ENCODE assay signal across 9 mouse cellular contexts in genomic region chr8:72539234-72539633, GRCm38 (mm10). TPM values are rescaled to one million over a fixed set of nuclear protein-coding genes. Genes with fewer than 3 reads are reported as not detected.
DNase-seq lines count a peak whose midpoint lies in the region; ATAC-seq and TF ChIP-seq lines count a peak whose summit lies in the region.
"Had no signal": no experiment of that assay in that cellular context is flagged by ENCODE, and none has a peak within 500 bp of the region (broad histone marks: within the 10 kb centered on the region; RNA-seq: fewer than 3 reads in every experiment).

No protein-coding gene starts in this region.

- no peaks in the 10 kb centered on the region for H3K9me3 ChIP-seq in liver, embryonic 12.5 days (replicated peaks)
- no peaks in the 10 kb centered on the region for H3K9me3 ChIP-seq in CH12.LX (replicated peaks; ENCODE audit: low read length)
- H3K9me3 ChIP-seq in liver, postnatal 0 days (ENCODE audit: low read length): no peaks in the 10 kb centered on the region
- H3K9me3 ChIP-seq: hindbrain, embryonic 10.5 days had no signal

- peaks cover 21% of the 10 kb centered on the region for H3K36me3 ChIP-seq in liver, embryonic 12.5 days
- peaks cover 9 to 71% of the 10 kb centered on the region in 2 experiments for H3K36me3 ChIP-seq in CH12.LX (replicated peaks in 1 of 2; ENCODE audit: control insufficient read depth in 1 of 2, insufficient read depth in 1 of 2, low read length in 1 of 2)
- 0 out of 2 replicates have a peak, but pooled peaks cover 5% of the 10 kb centered on the region for H3K36me3 ChIP-seq in liver, postnatal 0 days (replicated peaks; ENCODE audit: insufficient read depth, low read length)

- peaks cover 30% of the 10 kb centered on the region for H3K4me1 ChIP-seq in liver, embryonic 12.5 days
- H3K4me1 ChIP-seq in CH12.LX (ENCODE audit: control insufficient read depth in 1 of 2, insufficient read depth in 2 of 2): peaks cover 0 to 20% of the 10 kb centered on the region in 2 experiments; a peak in 1 of 4 replicates
- peaks cover 3% of the 10 kb centered on the region; the same call in 1 of the 2 replicates for H3K4me1 ChIP-seq in liver, postnatal 0 days (ENCODE audit: insufficient read depth)
- H3K4me1 ChIP-seq: hindbrain, embryonic 10.5 days had no signal

- H3K4me2 ChIP-seq in liver, embryonic 12.5 days: no peak overlapping the region
- no peak overlapping the region for H3K4me2 ChIP-seq in CH12.LX (ENCODE audit: insufficient read depth, low read depth, poor library complexity, severe bottlenecking)
- no peak overlapping the region for H3K4me2 ChIP-seq in liver, postnatal 0 days (ENCODE audit: low read depth, low read length)

- no peak for TF ChIP-seq EP300 in CH12.LX (IDR thresholded peaks at IDR 0.05; ENCODE audit: low read length)
- TF ChIP-seq EP300 in liver, postnatal 0 days (IDR thresholded peaks at IDR 0.05; ENCODE audit: low read depth): no peak

- peak; percentile 26 for TF ChIP-seq RAD21 in CH12.LX (IDR thresholded peaks at IDR 0.05; ENCODE audit: low read depth, low read length)

- no peak overlapping the region for H3K4me3 ChIP-seq in liver, embryonic 12.5 days
- no peak overlapping the region for H3K4me3 ChIP-seq in CH12.LX (replicated peaks in 1 of 3; ENCODE audit: low read depth in 2 of 3, low read length in 2 of 3, poor library complexity in 1 of 3)
- H3K4me3 ChIP-seq in liver, postnatal 0 days (ENCODE audit: low read depth, low read length): no peak overlapping the region
- H3K4me3 ChIP-seq: hindbrain, embryonic 10.5 days had no signal

- in situ Hi-C loops in CH12.LX (cut with MboI; ENCODE audit: low pct_ligation_motif_present, low pct_unique_long_range_greater_than_20kb, low sequenced_read_pairs): no loop called here

- H3K9ac ChIP-seq in liver, embryonic 12.5 days: no peak overlapping the region
- no peak overlapping the region for H3K9ac ChIP-seq in CH12.LX (ENCODE audit: insufficient read depth, low read depth)
- no peak overlapping the region for H3K9ac ChIP-seq in liver, postnatal 0 days (replicated peaks)

- TF ChIP-seq CTCF in CH12.LX (conservative IDR thresholded peaks at IDR 0.05 in 1 of 2, IDR thresholded peaks at IDR 0.05 in 1 of 2; ENCODE audit: low read depth in 2 of 2, low read length in 2 of 2): peak in 1 of 2 experiments; percentile 33; a peak in 2 of 4 replicates
- TF ChIP-seq CTCF in liver, postnatal 0 days (IDR thresholded peaks at IDR 0.05; ENCODE audit: low read depth): peak; percentile 58

- H3K27ac ChIP-seq in liver, embryonic 12.5 days: no peak overlapping the region
- H3K27ac ChIP-seq in CH12.LX (ENCODE audit: insufficient read depth, low read depth): no peak overlapping the region
- H3K27ac ChIP-seq in liver, postnatal 0 days (ENCODE audit: low read depth): no peak overlapping the region
- H3K27ac ChIP-seq: hindbrain, embryonic 10.5 days had no signal

- H3K79me2 ChIP-seq in CH12.LX (replicated peaks; ENCODE audit: control insufficient read depth, extremely low read depth, insufficient read depth, poor library complexity, severe bottlenecking): peaks cover 74% of the 10 kb centered on the region

- H3K27me3 ChIP-seq in liver, embryonic 12.5 days (replicated peaks): no peaks in the 10 kb centered on the region
- no peaks in the 10 kb centered on the region for H3K27me3 ChIP-seq in CH12.LX (replicated peaks)
- H3K27me3 ChIP-seq in liver, postnatal 0 days (ENCODE audit: insufficient read depth, low read length): no peaks in the 10 kb centered on the region

- no peak for TF ChIP-seq POLR2A in CH12.LX (IDR thresholded peaks at IDR 0.05; ENCODE audit: low read depth, low read length)

- dilution Hi-C loops in CH12.LX (cut with MboI; ENCODE audit: extremely low pct_ligation_motif_present, extremely low pct_unique_long_range_greater_than_20kb, low sequenced_read_pairs): no loop called here

- DNase-seq in liver (peak; percentile 11), CH12.LX (ENCODE audit: extremely low read depth) (peak; percentile 34), MEL-GATA-1-ER (ENCODE audit: extremely low read depth, low read depth) (peak; percentile 45)
- DNase-seq in liver, postnatal 0 days: no peak
- no peak for DNase-seq in spleen, adult 18-20 months
- DNase-seq in spleen, adult 12 weeks (ENCODE audit: low spot score): no peak
- DNase-seq: adrenal gland, postnatal 25 days had no signal

- ATAC-seq in liver, embryonic 12.5 days: no peak
- peak; percentile 41; the same call in 1 of the 2 replicates for ATAC-seq in liver, postnatal 0 days

TF ChIP-seq in CH12.LX, 34 proteins besides CTCF, POLR2A, EP300 and RAD21:
- TF ChIP-seq ZNF384 (IDR thresholded peaks at IDR 0.05; ENCODE audit: low read depth, low read length) (0 out of 2 replicates have a peak, but pooled peaks have one; percentile 37), NELFE (IDR thresholded peaks at IDR 0.05; ENCODE audit: low read depth, low read length) (no peak)

RNA-seq across cellular contexts. Expression of gene Med26, which starts 8.8 kb away (rescaled TPM):
- 11.3 and 11.6 TPM in 2 replicates for polyA plus RNA-seq in liver, embryonic 12.5 days (2016; fragmentation: Nextera tagmentation; extraction: Ambion mirVana)
- 9.7 and 10.3 TPM in 2 replicates for total RNA-seq in CH12.LX (2012; rRNA removed)
- total RNA-seq in CH12.LX (2014; rRNA removed): 6.6 and 8.7 TPM in 2 replicates
- polyA plus RNA-seq in CH12.LX (2012; ENCODE audit: insufficient read length, low read depth): 12.9 and 14.3 TPM in 2 replicates
- polyA plus RNA-seq in liver, postnatal 0 days (2015; fragmentation: Nextera tagmentation; extraction: Ambion mirVana): 4.9 TPM in 2 replicates

RNA-seq across cellular contexts. Expression of gene Smim7, which starts 31.7 kb away (rescaled TPM):
- polyA plus RNA-seq in liver, embryonic 12.5 days (2016; fragmentation: Nextera tagmentation; extraction: Ambion mirVana): 55.1 and 57.8 TPM in 2 replicates
- total RNA-seq in CH12.LX (2012; rRNA removed) (37.7 and 42.2 TPM in 2 replicates), CH12.LX (2014; rRNA removed) (70.3 and 79.8 TPM in 2 replicates)
- polyA plus RNA-seq in CH12.LX (2012; ENCODE audit: insufficient read length, low read depth): 60.7 and 61.0 TPM in 2 replicates
- 56.1 and 59.3 TPM in 2 replicates for polyA plus RNA-seq in liver, postnatal 0 days (2015; fragmentation: Nextera tagmentation; extraction: Ambion mirVana)

RNA-seq across cellular contexts. Expression of gene Tmem38a, which starts 32.6 kb away (rescaled TPM):
- polyA plus RNA-seq in liver, embryonic 12.5 days (2016; fragmentation: Nextera tagmentation; extraction: Ambion mirVana): 2.5 TPM in 2 replicates
- total RNA-seq in CH12.LX (2012; rRNA removed) (3.1 and 6.2 TPM in 2 replicates), CH12.LX (2014; rRNA removed) (3.3 and 3.8 TPM in 2 replicates)
- 3.8 and 4.2 TPM in 2 replicates for polyA plus RNA-seq in CH12.LX (2012; ENCODE audit: insufficient read length, low read depth)
- 2.3 and 5.8 TPM in 2 replicates for polyA plus RNA-seq in liver, postnatal 0 days (2015; fragmentation: Nextera tagmentation; extraction: Ambion mirVana)

RNA-seq across cellular contexts. Expression of gene Slc35e1, which starts 46.8 kb away (rescaled TPM):
- 17.1 and 17.7 TPM in 2 replicates for polyA plus RNA-seq in liver, embryonic 12.5 days (2016; fragmentation: Nextera tagmentation; extraction: Ambion mirVana)
- total RNA-seq in CH12.LX (2012; rRNA removed) (27.2 and 34.5 TPM in 2 replicates), CH12.LX (2014; rRNA removed) (24.0 and 28.7 TPM in 2 replicates)
- polyA plus RNA-seq in CH12.LX (2012; ENCODE audit: insufficient read length, low read depth): 16.8 and 19.8 TPM in 2 replicates
- polyA plus RNA-seq in liver, postnatal 0 days (2015; fragmentation: Nextera tagmentation; extraction: Ambion mirVana): 5.8 and 6.0 TPM in 2 replicates

Comparison
In these comparisons a context has a peak if more than half of its experiments do, and no peak if none do; other contexts are left out.
1. DNase-seq: peak in liver (single experiment), CH12.LX (single experiment) and MEL-GATA-1-ER (single experiment); none in liver, postnatal 0 days (single experiment), spleen, adult 18-20 months (0 of 2) and spleen, adult 12 weeks (single experiment).